Mouse (Mus musculus) large intestine, adult 2 months (tissue): ENCODE data around the gene Aff4. TPM values are rescaled to one million over a fixed set of nuclear protein-coding genes. Genes with fewer than 3 reads are reported as not detected.
A peak's percentile ranks its signal among the peaks of the same experiment; 100 is the strongest.

ENCODE experiments used
- DNase-seq: peaks from one replicate; pipeline ENCODE4 v3.0.0-alpha.2; 2012; ENCODE audit warnings: low read depth, low spot score
- WGBS: fragments of 180-500 bp; shearing (Covaris S2); methylation state at CpG from one replicate; pipeline ENCODE4 v1.1.7; 2018; 5-methylcytosine and 5-hydroxymethylcytosine counted together
- polyA plus RNA-seq: library from polyadenylated mRNA; depleted of rRNA; stranded (reverse); fragments of >200 nt; gene quantifications from 2 replicates; pipeline ENCODE4 v1.2.3, GENCODE M21; 2012; rRNA removed

Aff4 gene
- polyA plus RNA-seq, 1 experiment, result 6.9 TPM

GRCm38 (mm10) chr11:53453031-53453430 lies 102.4 kb downstream of the Aff4 start:
- no peak for DNase-seq
- 73% methylated on average over 5 of the region's 5 CpGs for WGBS

GRCm38 (mm10) chr11:53456474-53457371 lies 106.1 kb downstream of the Aff4 start, which contains the start of the genes Gm10447 and Shroom1:
Gene Gm10447 (minus strand): TSS chr11:53457110.
Gene Shroom1 (plus strand): TSS chr11:53457205.
- 2% methylated on average over 42 of the region's 42 CpGs for WGBS
- peak; percentile 32 for DNase-seq

- 22% methylated on average over 29 of the region's 29 CpGs for WGBS
- no peak for DNase-seq
These were observed 106.8 kb downstream of the Aff4 start for GRCm38 (mm10) chr11:53457372-53457954.

- WGBS, result 70% methylated on average over 3 of the region's 3 CpGs
- no peak for DNase-seq
These were observed 108.4 kb downstream of the Aff4 start for GRCm38 (mm10) chr11:53458996-53459395.

GRCm38 (mm10) chr11:53460192-53460591 lies 109.6 kb downstream of the Aff4 start:
- 78% methylated on average over 3 of the region's 3 CpGs for WGBS
- DNase-seq, result no peak

GRCm38 (mm10) chr11:53461727-53462126 lies 111.1 kb downstream of the Aff4 start:
- DNase-seq, result no peak
- 42% methylated on average over 5 of the region's 5 CpGs for WGBS

- WGBS, result 22% methylated on average over 55 of the region's 55 CpGs
- no peak for DNase-seq
These were observed 113.2 kb downstream of the Aff4 start for GRCm38 (mm10) chr11:53463551-53464424.

- 21% methylated on average over 40 of the region's 40 CpGs for WGBS
- no peak for DNase-seq
These were observed 115.8 kb downstream of the Aff4 start for GRCm38 (mm10) chr11:53466231-53466971.

- no peak for DNase-seq
- 24% methylated on average over 16 of the region's 16 CpGs for WGBS
These were observed 118.8 kb downstream of the Aff4 start for GRCm38 (mm10) chr11:53469294-53469967.

GRCm38 (mm10) chr11:53469968-53470695 lies 119.5 kb downstream of the Aff4 start, which contains the start of gene Gm9837:
Gene Gm9837 (minus strand): TSS chr11:53470479.
- no peak for DNase-seq
- WGBS, result 6% methylated on average over 29 of the region's 29 CpGs

Other genes with a start within 250 kb of the Aff4 start
- gene Hspa4, start 50.4 kb upstream of the Aff4 start, polyA plus RNA-seq, result 16.4 and 23.4 TPM in 2 replicates
- 3.2 and 3.3 TPM in 2 replicates for gene Zcchc10, start 26.2 kb upstream of the Aff4 start, polyA plus RNA-seq
- gene Leap2, start 72.3 kb downstream of the Aff4 start, polyA plus RNA-seq, result 5.3 and 43.3 TPM in 2 replicates
- gene Uqcrq, start 80.0 kb downstream of the Aff4 start, polyA plus RNA-seq, result 700 and 833 TPM in 2 replicates
- 0.92 and 1.1 TPM in 2 replicates for gene Gdf9, start 80.2 kb downstream of the Aff4 start, polyA plus RNA-seq
- 0.05 and 0.09 TPM in 2 replicates for gene Gm10447, start 106.3 kb downstream of the Aff4 start, polyA plus RNA-seq
- gene Shroom1, start 106.4 kb downstream of the Aff4 start, polyA plus RNA-seq, result 2.3 and 3.5 TPM in 2 replicates
- not detected in 2 replicates for gene Gm9837, start 119.6 kb downstream of the Aff4 start, polyA plus RNA-seq
- gene Gm9945, start 129.3 kb downstream of the Aff4 start, polyA plus RNA-seq, result not detected in 2 replicates
- 7.5 and 21.0 TPM in 2 replicates for gene Sowaha, start 129.4 kb downstream of the Aff4 start, polyA plus RNA-seq
- gene Sept8, start 168.4 kb downstream of the Aff4 start, polyA plus RNA-seq, result 15.1 and 16.0 TPM in 2 replicates
- gene Kif3a, start 216.5 kb downstream of the Aff4 start, polyA plus RNA-seq, result 1.8 and 2.3 TPM in 2 replicates